Mouse (Mus musculus): ENCODE data around the gene Fam47e. TPM values are rescaled to one million over a fixed set of nuclear protein-coding genes. Genes with fewer than 3 reads are reported as not detected.

The Fam47e gene
- polyA plus RNA-seq, 1 experiment from 2014 or later: 2.3 TPM

DNA sequence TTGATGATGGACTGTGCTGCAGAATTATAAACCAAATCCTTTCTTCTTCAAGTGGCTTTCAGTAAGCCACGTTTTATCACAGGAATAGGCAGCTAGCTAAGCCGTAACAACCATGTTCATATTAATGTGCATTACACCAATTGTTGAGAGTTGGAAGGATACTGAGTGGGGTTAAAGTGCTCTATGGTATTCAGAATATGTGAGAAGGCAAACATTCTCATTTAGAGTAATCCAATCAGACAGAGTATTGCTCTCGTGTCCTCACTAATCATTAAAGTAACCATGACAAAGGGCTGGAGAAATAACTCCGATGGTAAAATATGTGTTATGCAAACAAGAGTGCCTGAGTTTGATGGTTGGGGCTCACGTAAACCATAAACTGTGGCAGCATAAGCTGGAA, 67.0 kb downstream of the Fam47e start:
- H3K27ac ChIP-seq (ENCODE audit: low read depth, low read length): no peak overlapping the region
- no peak overlapping the region for H3K4me2 ChIP-seq (ENCODE audit: low read length)
- no peaks in the 10 kb centered on the region for H3K27me3 ChIP-seq (replicated peaks; ENCODE audit: control insufficient read depth, insufficient read depth, low read length)
- no peaks in the 10 kb centered on the region for H3K36me3 ChIP-seq (ENCODE audit: control insufficient read depth, insufficient read depth, low read length)
- no peak overlapping the region for H3K4me3 ChIP-seq (ENCODE audit: low read length)
- WGBS: 87% methylated on average over 5 of the region's 5 CpGs
- no peak overlapping the region for H3K9ac ChIP-seq (ENCODE audit: low read depth, low read length)
- no peaks in the 10 kb centered on the region for H3K9me3 ChIP-seq (ENCODE audit: control insufficient read depth, low read length)
- H3K4me1 ChIP-seq (ENCODE audit: control insufficient read depth, insufficient read depth, low read depth, low read length): no peaks in the 10 kb centered on the region
- no peak for ATAC-seq

DNA sequence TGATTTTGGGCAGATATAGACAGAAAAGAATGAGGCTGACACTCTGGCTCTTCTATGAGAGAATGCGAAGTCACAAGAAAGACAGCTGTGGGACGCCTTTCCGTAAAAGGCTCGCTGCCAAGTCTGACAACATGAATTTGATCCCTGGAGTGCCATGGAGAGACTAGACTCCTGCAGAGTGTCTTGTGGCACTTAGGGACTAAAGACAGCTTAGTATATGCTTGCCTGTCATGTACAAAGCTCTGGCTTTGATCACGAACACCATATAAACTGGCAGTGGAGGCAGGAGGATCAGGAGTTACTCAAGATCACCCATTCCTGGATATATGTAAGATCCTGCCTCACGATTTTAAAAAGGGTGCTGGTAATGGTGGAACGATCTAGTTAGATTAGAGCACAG, 73.0 kb downstream of the Fam47e start:
- 79% methylated on average over 7 of the region's 7 CpGs for WGBS
- no peaks in the 10 kb centered on the region for H3K4me1 ChIP-seq (ENCODE audit: control insufficient read depth, insufficient read depth, low read depth, low read length)
- H3K27ac ChIP-seq (ENCODE audit: low read depth, low read length): no peak overlapping the region
- no peaks in the 10 kb centered on the region for H3K9me3 ChIP-seq (ENCODE audit: control insufficient read depth, low read length)
- no peak overlapping the region for H3K4me2 ChIP-seq (ENCODE audit: low read length)
- no peaks in the 10 kb centered on the region for H3K27me3 ChIP-seq (replicated peaks; ENCODE audit: control insufficient read depth, insufficient read depth, low read length)
- no peak overlapping the region for H3K9ac ChIP-seq (ENCODE audit: low read depth, low read length)
- no peak for ATAC-seq
- no peak overlapping the region for H3K4me3 ChIP-seq (ENCODE audit: low read length)
- no peaks in the 10 kb centered on the region for H3K36me3 ChIP-seq (ENCODE audit: control insufficient read depth, insufficient read depth, low read length)

DNA sequence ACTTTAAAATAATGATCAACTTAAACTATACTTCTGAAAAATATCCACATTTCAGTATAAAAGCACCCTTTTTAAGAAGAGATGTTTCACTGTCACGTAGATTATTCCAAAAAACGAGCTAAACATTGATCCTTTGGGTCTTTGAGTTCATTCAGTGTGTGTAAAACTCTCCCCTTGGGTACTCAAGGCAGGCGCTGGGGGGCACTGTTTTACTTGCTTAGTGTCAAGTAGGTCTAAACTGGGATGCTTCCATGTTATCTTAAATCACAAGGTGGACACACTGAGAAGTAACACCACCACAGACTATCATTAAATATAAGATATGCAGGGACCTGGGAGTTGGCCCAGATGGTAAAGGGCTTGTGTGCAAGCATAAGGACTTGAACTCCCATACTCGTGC, 78.7 kb downstream of the Fam47e start:
- Histone ChIP-seq H3K36me3 (ENCODE audit: control insufficient read depth, insufficient read depth, low read length) (no peaks in the 10 kb centered on the region), H3K4me2 (ENCODE audit: low read length) (no peak overlapping the region), H3K27me3 (replicated peaks; ENCODE audit: control insufficient read depth, insufficient read depth, low read length) (no peaks in the 10 kb centered on the region), H3K4me1 (ENCODE audit: control insufficient read depth, insufficient read depth, low read depth, low read length) (no peaks in the 10 kb centered on the region), H3K4me3 (ENCODE audit: low read length) (no peak overlapping the region), H3K9ac (ENCODE audit: low read depth, low read length) (no peak overlapping the region), H3K27ac (ENCODE audit: low read depth, low read length) (no peak overlapping the region), H3K9me3 (ENCODE audit: control insufficient read depth, low read length) (no peaks in the 10 kb centered on the region)
- WGBS: 65% methylated on average over 4 of the region's 4 CpGs
- no peak for ATAC-seq

DNA sequence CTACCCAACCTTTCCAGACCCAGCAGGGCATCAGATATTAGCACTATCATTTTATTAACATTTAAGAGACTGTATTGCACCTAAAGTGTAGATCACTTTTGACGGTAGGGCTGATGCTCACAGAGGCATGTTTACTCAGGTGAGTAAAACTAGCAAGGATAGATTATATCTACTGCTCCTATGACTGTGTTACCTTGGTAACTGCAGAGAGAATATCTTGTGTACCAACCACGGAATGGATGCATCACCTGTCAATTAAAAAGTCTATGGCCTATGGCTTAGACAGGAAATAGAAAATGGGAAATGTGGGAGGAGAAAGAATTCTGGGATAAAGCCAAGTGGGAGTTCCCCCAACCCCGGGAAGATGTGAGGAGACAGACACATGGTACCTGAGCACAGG, 80.0 kb downstream of the Fam47e start:
- no peak overlapping the region for H3K4me3 ChIP-seq (ENCODE audit: low read length)
- no peaks in the 10 kb centered on the region for H3K36me3 ChIP-seq (ENCODE audit: control insufficient read depth, insufficient read depth, low read length)
- H3K27me3 ChIP-seq (replicated peaks; ENCODE audit: control insufficient read depth, insufficient read depth, low read length): no peaks in the 10 kb centered on the region
- no peak overlapping the region for H3K4me2 ChIP-seq (ENCODE audit: low read length)
- WGBS: 87% methylated on average over 3 of the region's 3 CpGs
- no peaks in the 10 kb centered on the region for H3K9me3 ChIP-seq (ENCODE audit: control insufficient read depth, low read length)
- no peak overlapping the region for H3K27ac ChIP-seq (ENCODE audit: low read depth, low read length)
- no peak overlapping the region for H3K9ac ChIP-seq (ENCODE audit: low read depth, low read length)
- no peak for ATAC-seq
- no peaks in the 10 kb centered on the region for H3K4me1 ChIP-seq (ENCODE audit: control insufficient read depth, insufficient read depth, low read depth, low read length)

DNA sequence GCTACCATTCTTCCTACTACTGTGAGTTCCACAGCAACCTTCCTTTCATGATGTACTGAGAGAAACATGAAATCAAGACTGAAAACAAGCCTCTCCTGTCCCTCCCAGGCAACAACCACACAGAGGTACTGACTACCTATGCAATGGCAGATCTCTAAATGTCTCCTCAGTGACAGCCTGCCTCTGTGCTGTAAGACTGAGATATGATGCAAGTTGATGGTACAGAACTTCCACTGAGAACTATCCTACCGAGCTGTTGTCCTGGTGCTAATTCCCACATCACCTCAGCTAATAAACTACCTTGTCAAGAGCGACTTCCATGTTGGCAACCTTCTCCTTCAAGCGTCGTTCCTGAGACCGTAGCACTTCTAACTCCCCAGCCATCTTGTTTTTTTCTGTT, 81.0 kb downstream of the Fam47e start:
- Histone ChIP-seq H3K36me3 (ENCODE audit: control insufficient read depth, insufficient read depth, low read length) (no peaks in the 10 kb centered on the region), H3K4me3 (ENCODE audit: low read length) (no peak overlapping the region), H3K27ac (ENCODE audit: low read depth, low read length) (no peak overlapping the region), H3K4me1 (ENCODE audit: control insufficient read depth, insufficient read depth, low read depth, low read length) (no peaks in the 10 kb centered on the region), H3K4me2 (ENCODE audit: low read length) (no peak overlapping the region), H3K9ac (ENCODE audit: low read depth, low read length) (no peak overlapping the region), H3K27me3 (replicated peaks; ENCODE audit: control insufficient read depth, insufficient read depth, low read length) (no peaks in the 10 kb centered on the region), H3K9me3 (ENCODE audit: control insufficient read depth, low read length) (no peaks in the 10 kb centered on the region)
- ATAC-seq: no peak
- WGBS: 87% methylated on average over 5 of the region's 5 CpGs

DNA sequence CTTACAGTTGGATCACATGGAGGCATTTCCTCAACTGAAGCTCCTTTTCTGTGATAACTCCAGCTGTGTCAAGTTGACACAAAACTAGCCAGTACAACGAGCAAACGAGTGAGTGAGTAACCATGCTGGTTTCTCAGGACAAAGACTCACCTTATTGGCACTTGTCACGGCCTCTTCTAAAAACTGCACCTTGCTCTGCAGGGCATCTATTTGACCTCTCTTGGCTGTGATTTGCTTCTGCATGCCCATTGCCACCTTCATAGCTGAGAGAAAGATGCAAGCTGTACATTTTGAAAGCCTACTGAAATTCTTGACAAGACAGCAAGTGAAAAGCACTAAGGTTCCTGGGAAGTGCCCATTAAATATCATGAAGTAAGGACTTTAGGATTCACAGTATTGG, 86.0 kb downstream of the Fam47e start:
- Histone ChIP-seq H3K9ac (ENCODE audit: low read depth, low read length) (no peak overlapping the region), H3K9me3 (ENCODE audit: control insufficient read depth, low read length) (no peaks in the 10 kb centered on the region), H3K27me3 (replicated peaks; ENCODE audit: control insufficient read depth, insufficient read depth, low read length) (no peaks in the 10 kb centered on the region), H3K4me3 (ENCODE audit: low read length) (no peak overlapping the region), H3K36me3 (ENCODE audit: control insufficient read depth, insufficient read depth, low read length) (no peaks in the 10 kb centered on the region), H3K4me1 (ENCODE audit: control insufficient read depth, insufficient read depth, low read depth, low read length) (no peaks in the 10 kb centered on the region), H3K27ac (ENCODE audit: low read depth, low read length) (no peak overlapping the region), H3K4me2 (ENCODE audit: low read length) (no peak overlapping the region)
- ATAC-seq: no peak
- 82% methylated on average over 3 of the region's 3 CpGs for WGBS

Other genes starting within 250 kb of the Fam47e start
- gene Sdad1, start 244.6 kb upstream of the Fam47e start, polyA plus RNA-seq (2015; fragmentation: Nextera tagmentation; extraction: Ambion mirVana): 27.0 and 27.1 TPM in 2 replicates
- not detected in 2 replicates for gene Cxcl9, start 227.0 kb upstream of the Fam47e start, polyA plus RNA-seq (2015; fragmentation: Nextera tagmentation; extraction: Ambion mirVana)
- 6.4 and 6.7 TPM in 2 replicates for gene Art3, start 223.2 kb upstream of the Fam47e start, polyA plus RNA-seq (2015; fragmentation: Nextera tagmentation; extraction: Ambion mirVana)
- gene Cxcl10, start 206.2 kb upstream of the Fam47e start, polyA plus RNA-seq (2015; fragmentation: Nextera tagmentation; extraction: Ambion mirVana): 0.22 and 0.43 TPM in 2 replicates
- 56.4 and 58.3 TPM in 2 replicates for gene Nup54, start 119.8 kb upstream of the Fam47e start, polyA plus RNA-seq (2015; fragmentation: Nextera tagmentation; extraction: Ambion mirVana)
- gene Scarb2, start 48.2 kb upstream of the Fam47e start, polyA plus RNA-seq (2015; fragmentation: Nextera tagmentation; extraction: Ambion mirVana): 23.1 and 23.5 TPM in 2 replicates
- gene Stbd1, start 48.0 kb downstream of the Fam47e start, polyA plus RNA-seq (2015; fragmentation: Nextera tagmentation; extraction: Ambion mirVana): 11.3 and 14.5 TPM in 2 replicates
- 0.50 and 0.51 TPM in 2 replicates for gene Ccdc158, start 120.2 kb downstream of the Fam47e start, polyA plus RNA-seq (2015; fragmentation: Nextera tagmentation; extraction: Ambion mirVana)
- 1.4 and 1.6 TPM in 2 replicates for gene Shroom3, start 128.4 kb downstream of the Fam47e start, polyA plus RNA-seq (2015; fragmentation: Nextera tagmentation; extraction: Ambion mirVana)

All from hindbrain, embryonic 16.5 days (tissue).